Mouse (Mus musculus): ENCODE measurements around the gene Galnt18.
A peak's percentile ranks its signal among the peaks of the same experiment; 100 is the strongest.

Gene Galnt18

DNA sequence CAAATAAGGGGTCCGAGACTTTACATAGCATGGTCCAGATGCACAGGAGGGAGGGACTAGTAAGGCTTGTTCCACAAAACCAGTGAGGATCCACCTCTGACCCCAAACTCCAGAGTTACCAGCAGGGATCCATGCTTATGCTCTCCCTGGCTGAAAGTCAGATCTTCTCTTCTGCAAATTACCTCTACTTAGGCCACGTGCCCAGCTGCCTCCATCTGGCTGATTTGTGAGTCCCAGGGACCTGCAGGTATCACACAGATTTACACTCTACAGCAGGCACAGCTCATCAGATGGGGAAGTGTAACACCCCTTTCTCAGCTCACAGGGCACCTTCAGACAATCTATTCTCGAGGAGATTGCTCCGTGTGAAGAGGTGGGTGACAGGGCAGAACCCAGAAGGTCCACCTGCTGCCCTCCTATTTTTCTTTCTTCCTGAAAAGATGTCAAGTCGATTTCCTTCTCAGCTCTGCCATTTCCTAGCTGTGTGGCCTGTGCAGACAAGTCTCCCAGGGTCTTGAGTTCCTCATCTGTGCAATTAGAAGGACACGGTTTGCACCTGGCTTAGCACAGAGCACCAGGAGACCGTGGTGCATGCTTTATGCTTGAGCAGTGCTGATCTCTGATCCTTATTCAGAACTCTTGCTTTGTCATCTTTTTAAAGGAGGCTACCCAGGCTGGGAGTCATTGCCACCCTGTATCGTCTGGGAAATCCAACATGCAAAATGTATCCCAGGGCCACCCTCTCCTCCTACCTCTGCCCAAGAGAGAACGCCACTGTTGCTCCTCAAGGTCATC is 216.3 kb downstream of the Galnt18 start:
- DNase-seq (ENCODE audit: low spot score in 2 of 2), result no peak

DNA sequence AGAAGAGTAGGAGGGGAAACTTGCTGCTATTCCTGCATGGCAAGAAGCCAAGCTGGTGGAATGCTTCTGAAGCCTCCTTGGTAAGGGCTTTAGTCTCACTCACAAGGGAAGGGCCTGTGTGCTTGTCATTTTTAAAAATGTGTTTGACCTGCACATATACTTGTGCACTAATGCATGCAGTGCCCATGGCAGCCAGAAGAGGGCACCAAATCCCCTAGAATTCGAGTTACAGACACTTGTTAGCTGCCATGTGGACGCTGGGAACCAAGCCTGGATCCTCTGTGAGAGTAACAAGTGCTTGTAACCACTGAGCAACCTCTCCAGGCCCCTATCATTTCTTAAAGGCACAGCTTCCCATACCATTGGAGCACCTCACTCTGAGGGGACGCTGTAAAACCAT is 219.7 kb downstream of the Galnt18 start:
- no peak for DNase-seq (ENCODE audit: low spot score in 2 of 2)

DNA sequence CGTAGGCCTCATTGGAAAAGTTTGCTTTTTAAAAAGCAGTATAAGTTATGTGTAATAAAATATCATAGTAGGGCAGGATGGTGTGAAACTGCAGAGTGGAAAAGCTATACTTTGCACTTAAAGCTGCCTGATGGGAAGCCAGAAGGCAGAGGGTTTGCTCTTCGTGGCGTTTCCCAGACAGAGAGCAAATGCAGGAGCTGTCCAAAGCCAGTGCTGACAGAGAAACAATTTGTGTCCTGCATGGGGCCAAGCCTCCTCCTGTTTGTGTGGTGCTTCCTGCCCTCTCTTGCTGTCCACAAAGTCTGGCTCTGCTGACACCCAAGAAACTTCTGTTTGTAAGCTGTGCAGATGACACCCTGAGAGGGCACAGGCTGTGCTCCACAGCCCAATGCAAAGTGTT is 220.8 kb downstream of the Galnt18 start:
- no peak for DNase-seq (ENCODE audit: low spot score in 2 of 2)

DNA sequence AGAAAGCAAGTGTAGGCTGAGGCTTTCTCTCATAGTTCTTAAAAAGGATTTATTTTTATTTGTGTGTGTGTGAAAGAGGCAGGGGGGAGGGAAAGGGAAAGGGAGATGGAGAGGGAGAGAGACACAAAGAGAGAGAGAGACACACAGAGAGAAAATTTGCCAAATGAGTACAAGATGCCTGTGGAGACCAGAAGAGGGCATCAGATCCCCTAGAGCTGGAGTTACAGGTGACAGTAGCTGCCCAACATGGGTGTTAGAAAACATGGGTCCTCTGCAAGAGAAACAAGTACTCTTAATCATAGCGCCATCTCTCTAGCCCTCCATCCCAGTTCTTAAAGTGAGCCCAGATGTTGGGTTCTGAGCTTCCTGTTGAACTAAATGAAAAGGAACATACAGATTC is 228.8 kb downstream of the Galnt18 start:
- no peak for DNase-seq (ENCODE audit: low spot score in 2 of 2)

DNA sequence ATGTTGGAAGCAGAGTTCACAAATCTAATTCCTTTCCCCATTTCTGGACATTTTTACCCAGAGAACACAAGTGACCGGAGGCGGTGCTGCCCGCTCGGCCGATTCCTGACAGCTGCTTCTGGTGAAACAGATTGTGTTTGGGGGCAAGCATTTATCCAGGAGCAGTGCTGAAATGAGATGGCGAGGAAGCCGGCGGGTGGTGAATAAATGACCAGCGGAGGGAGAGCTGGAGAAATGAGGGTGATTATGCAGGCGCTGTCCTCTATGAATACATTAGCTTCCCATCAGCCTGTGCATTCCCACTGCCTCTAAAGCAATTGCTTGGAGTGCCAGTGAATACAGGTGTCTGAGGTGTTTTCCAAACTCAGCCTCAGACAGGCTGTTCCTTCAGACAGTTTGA is 232.7 kb downstream of the Galnt18 start:
- no peak for DNase-seq (ENCODE audit: low spot score in 2 of 2)

DNA sequence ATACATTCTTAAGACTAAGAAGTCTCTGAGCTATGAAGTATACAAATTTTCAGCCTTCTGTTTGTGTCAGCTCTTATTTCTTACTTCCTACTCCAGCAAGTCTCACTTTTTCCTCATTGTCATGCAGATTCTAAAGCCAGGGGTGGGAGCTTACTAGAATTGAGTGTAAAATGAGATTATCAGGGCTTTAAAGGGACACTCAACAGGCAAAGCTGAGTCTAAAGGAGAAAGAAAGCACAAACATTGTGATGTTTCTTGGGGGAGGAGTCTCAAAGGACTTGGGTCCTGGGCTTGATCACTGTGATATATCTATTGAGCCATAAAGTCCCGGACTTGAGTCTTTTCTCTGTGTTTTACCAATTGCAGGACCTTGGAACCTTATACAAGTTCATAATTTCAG is 234.2 kb downstream of the Galnt18 start:
- no peak for DNase-seq (ENCODE audit: low spot score in 2 of 2)

DNA sequence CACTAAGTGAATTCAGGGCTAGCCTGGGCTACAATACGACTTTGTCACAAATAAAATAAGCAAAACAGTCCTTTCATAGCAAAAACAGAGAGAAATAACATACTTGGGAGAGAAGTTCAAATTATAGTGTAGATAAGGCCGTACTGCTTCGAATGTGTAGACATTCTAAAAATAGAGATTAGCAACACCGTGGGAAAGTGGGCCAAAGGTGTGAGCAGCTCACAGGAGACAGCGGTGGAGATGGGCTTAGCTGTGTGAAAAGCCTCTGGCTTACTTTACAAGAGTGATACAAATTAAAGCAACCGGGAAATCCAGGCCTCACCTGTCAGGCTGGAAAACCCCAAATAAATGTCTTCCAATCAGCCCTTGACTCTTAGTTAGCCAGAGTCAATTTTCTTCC is 241.8 kb downstream of the Galnt18 start:
- DNase-seq (ENCODE audit: low spot score in 2 of 2), result no peak

DNA sequence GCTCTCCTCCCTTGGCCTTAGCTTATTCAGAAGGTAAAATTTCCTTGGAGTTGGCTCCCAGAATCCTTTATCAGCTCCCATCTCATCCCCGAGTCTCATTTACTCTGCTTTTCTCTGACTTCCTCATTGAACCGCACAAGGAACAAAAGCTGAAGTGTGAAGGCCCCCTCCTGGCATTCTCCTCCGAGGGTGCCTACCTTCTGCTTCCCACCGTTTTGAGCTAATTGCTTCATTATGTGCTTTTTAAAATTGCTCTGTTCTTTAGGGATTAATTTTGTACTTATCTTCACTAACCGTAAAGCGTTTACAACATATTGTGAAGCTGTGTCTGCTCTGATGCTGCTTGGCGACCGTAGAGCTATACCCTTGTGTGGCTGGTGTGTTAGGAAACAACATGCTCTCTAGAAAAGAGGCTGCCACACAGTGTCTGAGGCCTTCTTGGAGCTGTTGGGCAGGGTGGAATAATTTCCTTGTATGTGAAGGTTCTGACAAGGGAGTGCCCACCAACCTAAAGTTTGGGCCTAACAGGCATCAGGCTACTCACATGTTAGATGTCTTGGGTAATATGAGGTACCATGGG is 244.9 kb downstream of the Galnt18 start:
- DNase-seq (ENCODE audit: low spot score in 2 of 2), result no peak

DNA sequence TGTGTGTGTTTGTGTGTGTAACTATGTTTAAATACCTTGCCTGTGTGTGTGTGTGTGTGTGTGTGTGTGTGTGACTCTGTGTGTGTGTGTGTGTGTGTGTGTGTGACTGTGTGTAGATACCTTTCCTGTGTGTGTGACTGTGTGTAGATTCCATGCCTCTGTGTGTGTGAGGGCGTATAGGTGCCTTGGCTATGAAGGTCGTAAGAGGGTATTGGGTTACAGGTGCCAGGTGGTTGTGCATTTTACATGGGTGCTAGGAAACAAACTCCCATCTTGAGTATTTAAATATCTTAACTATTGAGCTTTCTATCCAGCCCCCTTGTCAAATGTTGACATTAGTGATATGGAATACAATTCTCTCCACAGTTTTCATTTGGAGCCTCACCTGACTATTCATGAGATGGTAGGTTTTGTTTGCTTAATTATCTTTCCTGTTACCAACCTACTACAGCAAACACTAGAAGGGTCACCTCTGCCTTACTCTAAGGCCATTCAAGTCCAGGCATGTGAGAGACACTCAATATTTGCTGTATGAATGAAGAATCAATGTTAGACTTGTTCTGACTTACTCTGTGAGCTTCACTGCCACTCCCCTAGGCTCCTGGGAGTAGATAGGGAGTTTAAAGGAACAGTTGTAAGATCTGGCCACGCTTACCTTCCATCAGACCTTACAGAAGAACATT is 250.7 kb downstream of the Galnt18 start:
- peak in 1 of 2 experiments; percentile 26 for DNase-seq (ENCODE audit: low spot score in 2 of 2)

DNA sequence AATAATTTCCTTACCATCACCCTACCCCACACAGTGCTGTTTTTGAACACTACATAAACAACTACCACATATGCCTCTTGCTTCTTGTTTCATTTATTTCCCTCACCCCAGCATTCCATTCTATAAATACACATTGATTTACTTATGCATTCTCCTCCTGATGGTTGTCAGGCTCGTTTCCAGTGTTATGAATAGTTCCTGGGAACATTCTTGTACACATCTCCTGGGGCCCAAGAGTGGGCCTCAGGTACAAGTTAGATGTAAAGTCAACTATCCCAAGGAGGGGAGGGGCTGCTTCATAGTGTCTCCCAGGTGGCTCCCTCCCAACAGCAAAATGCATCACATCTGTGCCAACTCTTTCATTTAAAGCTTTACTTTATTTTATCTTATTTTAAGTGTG is 251.3 kb downstream of the Galnt18 start:
- DNase-seq (ENCODE audit: low spot score in 2 of 2), result no peak

DNA sequence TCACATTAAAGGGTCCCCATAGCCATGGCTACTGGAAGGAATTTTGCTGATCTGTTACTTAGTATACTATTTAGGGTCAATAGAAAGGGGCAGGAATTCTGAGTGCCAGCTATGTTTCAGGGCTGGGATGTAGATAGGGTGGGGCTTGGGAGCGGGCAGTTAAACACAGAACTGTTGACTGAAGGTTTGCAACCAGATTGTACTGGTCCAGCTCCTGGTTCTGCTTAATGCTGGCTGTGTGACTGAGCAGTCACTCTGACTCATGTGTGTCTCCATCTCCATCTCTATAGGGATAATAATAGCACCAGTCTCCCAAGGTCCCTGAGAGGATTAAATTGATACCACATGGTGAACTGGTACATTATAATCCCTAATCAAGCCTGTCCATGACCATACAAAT is 258.9 kb downstream of the Galnt18 start:
- no peak for DNase-seq (ENCODE audit: low spot score in 2 of 2)

DNA sequence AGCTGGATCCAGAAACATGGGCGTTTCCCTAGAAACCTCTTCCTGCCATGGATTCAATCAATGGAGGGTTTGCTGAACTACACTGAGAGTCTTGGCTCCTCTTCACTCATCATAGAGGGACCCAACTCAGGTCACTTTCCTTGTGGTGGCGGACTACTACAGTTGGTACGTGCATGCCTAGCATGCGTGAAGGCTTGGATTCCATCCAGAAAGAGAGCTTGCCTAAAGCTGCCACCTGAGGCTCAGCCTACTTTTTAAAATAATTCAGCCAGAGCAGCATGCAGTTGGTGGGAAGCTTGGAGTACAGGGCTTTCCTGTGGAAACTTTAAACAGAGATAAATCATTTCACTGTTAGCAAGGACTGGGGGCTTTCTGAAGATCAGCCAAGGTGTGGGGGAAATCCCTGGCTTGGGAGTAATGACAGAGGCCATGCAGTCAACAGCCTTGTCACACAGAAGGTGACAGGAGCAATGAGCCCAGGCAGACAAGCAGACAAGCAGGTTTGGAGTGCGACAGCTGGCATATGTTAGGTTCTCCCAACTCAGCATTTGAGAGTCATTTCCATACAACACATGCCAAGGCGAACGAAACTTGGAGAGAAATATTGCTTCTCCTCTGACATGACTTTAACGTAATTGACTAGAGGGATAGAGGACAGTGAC is 261.1 kb downstream of the Galnt18 start:
- DNase-seq (ENCODE audit: low spot score in 2 of 2), result no peak

DNA sequence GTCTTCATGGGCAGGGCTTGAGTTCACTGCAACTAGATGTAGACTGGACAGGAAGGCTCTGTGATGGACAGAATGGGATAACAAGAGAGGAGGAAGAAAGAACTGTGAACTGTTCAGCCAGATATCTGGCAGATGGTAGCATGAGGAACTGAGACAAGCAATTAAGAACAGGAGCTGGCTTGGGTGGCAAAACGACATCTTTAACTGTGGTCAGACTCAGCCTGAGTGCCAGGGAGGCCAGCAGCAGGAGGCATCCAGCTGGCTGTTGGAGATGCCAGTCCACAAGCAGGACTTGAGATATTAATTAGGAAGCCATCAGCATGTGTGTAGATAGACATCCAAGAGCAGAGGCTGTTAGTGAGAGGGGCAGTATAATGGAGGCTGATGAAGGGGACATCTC is 262.9 kb downstream of the Galnt18 start:
- DNase-seq (ENCODE audit: low spot score in 2 of 2), result no peak

DNA sequence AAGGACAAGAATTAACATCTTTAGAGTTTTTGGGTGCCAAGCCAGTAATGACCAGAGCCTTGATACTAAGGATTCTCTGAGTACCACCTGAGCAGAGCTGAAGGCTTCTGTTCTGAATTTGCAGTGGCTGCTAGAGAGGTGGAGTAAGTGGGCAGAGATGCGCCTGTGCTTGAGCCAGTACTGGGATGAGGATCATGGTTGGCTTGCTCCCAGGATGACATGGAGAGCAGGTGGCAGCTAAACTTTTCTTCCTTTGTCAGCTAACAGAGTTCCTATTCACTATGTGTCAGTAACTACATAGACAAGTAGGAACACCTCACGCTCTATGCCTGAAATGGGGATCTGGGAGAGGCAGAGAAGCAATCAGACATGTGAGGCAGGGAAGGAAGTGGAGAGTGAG is 264.3 kb downstream of the Galnt18 start:
- no peak for DNase-seq (ENCODE audit: low spot score in 2 of 2)

DNA sequence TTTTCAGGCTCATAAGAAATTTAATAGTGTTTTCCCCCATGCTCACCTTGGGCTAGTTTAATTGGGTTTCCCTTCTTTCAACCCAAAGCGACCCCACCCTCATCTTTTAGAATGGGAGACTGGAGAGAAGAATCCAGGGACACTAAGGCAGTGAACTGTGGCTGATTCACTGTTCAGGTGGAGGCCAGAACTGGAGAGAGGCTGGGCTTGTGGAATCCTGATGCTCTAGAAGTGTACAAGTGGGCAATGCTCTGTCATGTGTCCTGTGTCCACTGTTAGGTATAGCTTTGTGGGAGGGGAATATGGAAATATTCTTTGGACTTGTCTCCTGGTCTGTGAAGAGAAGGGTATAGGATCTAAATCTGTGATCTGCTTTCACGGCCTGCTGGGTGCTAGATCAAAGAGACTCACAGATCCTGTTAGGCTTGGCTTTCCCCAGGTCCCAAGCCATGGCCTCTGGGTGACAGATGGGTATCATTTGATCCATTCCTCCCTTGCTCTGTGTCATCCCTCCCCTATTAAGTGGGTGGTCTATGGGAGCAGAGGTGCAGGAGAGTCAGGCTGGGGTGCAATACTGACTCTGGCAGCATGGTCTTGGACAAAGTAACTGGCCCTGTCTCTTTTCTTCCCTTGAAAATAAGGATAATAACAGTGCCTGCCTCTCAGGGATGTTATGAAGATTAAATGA is 270.5 kb downstream of the Galnt18 start:
- no peak for DNase-seq (ENCODE audit: low spot score in 2 of 2)

DNA sequence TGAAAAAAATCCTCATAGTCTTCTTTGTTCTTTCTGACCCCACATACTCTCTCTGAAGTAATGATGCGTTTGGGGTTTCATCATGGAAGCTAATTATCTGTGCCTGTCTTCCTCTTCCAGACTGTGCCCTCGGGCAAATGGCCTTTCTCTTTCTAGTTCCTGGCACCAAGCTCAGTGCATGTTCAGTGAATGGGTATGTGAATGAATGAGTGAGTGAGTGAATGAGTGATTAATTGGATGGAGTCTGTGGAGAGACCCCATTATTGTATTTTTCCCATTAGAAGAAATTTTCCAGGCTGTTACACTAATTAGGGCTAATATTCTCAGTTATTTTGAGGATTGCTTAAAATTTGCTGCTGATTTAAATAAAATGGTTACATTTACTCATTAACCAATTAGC is 279.2 kb downstream of the Galnt18 start:
- no peak for DNase-seq (ENCODE audit: low spot score in 2 of 2)

DNA sequence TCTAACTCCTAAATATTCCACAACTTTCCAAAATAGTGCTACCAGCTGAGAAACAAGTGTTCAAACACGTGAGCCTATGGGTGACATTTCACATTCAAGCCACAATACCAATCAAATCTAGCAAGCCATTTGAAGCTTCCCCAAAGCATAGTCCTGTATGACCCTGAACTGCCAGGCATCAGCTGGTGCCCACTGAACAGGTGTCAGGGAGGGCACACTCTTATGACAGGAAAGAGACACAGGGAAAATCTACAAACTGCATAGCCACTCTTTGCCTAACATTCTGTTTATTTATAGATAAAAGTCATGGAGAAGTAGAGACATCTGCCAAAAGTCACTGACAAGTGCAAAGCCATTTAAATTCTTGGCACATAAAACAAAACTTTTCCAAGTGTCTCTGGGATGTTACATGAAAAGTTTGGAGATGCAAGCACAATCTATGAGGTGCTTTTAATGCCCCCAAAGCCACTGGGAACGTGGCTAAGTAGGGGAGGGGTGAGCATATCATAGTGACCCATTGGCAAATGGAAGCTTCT is 280.5 kb downstream of the Galnt18 start:
- no peak for DNase-seq (ENCODE audit: low spot score in 2 of 2)

DNA sequence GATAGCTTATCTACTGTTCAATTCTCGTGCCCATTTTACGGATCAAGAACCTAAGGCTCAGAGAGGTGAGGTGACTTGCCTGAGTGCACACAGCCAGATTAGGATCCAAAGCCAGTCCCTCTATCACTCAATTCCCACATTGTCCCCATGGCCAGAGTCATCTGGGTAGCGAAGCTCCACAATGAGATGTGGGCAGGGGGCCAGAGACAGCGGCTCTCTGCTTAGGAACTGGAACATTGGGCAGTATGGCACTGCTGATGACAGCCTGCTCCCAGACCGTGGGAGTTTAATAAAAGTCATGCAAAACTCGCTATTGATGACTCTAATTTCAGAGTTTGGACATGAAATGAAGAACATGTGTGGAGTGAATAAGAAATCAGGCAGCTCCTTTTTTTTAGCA is 282.6 kb downstream of the Galnt18 start:
- DNase-seq (ENCODE audit: low spot score in 2 of 2), result no peak

DNA sequence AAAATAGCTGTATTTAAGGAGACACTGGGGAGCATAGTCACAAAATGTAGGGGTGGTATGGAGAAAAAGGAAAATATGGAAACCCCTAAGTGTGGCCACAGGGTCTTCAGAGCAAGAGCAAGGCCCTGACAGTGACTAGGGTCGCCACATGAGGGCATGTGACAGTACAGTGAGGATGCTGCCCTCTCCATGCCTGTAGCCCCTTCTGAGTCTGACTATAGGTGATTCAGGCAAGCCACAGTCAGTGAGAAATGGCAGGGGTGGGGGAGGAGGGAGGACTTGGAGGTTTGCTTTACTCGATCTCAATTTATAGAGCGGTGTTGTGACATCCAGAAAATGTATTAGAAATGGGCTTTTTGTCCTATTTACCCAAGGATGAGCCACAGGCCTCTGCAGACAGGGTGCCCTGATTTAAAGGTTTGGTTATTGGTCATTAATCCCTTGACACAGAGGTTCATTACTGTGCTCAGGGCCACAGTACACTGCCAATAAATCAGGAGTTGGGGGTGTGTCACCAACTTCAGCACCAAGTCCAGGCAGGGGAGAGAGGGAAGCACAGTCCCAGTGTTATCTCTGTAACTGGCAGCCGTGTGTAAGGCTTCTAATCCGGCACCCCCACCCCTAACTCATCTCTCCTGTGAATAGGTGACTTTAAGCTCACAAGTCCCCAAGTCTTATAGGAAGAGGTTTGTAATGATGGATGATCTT is 287.4 kb downstream of the Galnt18 start:
- no peak for DNase-seq (ENCODE audit: low spot score in 2 of 2)

DNA sequence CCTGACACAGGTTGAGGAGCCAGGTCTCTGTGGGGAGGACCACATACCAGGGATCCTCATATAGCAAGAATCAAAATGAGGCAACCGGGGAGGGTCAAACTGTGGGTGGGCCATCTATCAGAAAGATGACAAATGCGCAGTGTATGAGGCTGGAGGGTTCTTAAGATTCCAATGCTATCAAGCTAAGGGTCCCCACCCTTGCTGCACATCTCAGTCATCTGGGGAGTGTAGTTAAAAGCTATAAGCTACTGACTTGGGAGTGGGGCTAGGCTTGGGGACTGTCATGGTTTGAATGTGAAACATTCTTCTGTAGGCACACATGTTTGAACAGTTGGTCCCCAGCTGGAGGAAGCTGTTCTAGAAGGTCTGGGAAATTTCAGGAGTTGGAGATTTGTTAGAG is 288.2 kb downstream of the Galnt18 start:
- no peak for DNase-seq (ENCODE audit: low spot score in 2 of 2)

DNA sequence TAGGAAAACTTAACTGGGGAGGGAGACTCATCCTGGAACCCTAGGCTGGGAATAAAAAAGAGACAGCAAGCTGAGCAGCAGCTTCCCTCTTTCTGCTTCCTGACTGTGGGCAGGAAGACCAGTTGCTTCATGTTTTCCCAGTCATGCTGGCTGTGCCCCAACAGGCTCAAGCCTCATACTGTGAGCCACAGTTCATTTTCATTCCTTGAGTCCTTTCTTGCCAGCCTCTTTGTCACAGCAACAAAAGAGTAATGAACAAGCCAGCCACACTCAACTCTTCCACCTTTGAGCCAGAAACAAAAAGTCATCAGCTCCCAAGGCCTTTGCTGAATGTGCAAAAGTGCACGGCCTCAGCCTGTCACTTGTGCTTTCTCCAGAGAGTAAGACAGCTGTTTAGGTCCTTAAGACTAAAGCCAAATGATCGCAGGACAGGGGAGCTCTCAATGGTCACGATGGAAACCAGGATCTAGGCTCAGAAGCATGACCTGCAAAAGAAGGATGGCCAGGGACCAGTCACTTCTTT is 292.9 kb downstream of the Galnt18 start:
- no peak for DNase-seq (ENCODE audit: low spot score in 2 of 2)
